Comparison of ENCODE assay signal across 18 mouse cellular contexts in the genomic region with DNA sequence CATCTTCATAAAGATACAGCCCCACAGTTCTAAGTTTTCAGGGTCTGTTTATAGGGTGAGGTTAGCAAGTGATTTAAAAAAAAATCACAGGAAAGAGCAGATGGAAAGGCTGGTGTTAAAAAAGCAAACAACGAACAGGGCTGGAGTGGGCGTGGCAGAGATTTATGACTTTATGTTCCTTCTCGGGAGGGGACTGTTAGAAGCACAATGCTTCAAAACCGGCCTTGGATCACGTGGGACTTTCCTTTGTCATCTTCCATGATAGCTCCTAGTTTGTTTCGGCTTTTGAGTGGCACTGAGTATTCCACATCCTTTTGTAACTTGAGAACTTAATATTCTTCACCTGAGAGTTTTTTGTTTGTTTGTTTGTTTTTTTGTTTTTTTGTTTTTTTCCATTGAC. TPM values are rescaled to one million over a fixed set of nuclear protein-coding genes. Genes with fewer than 3 reads are reported as not detected.
A peak's percentile ranks its signal among the peaks of the same experiment; 100 is the strongest.
DNase-seq lines count a peak whose midpoint lies in the region; ATAC-seq lines count a peak whose summit lies in the region.
"Had no signal": no experiment of that assay in that cellular context is flagged by ENCODE, and none has a peak within 500 bp of the region (broad histone marks: within the 10 kb centered on the region; RNA-seq: fewer than 3 reads in every experiment).

No protein-coding gene starts in this region.

- DNase-seq in heart, embryonic 10.5 days (ENCODE audit: low spot score) = no peak
- DNase-seq in liver, embryonic 13.5 days = no peak
- no peak for DNase-seq in liver
- DNase-seq in c-Kit-positive CD71-positive TER-119-positive erythroid progenitor cells, embryonic 14.5 days (ENCODE audit: low spot score) = no peak
- DNase-seq in layer of hippocampus, adult 8-10 months (ENCODE audit: low spot score in 2 of 2) = no peak
- DNase-seq: cerebellum, adult 9-10 months; gastrocnemius, adult 2 months; layer of hippocampus, adult 9-11 months; thymus, postnatal 14 days had no signal

- H3K27ac ChIP-seq in heart, embryonic 12.5 days (ENCODE audit: poor library complexity, severe bottlenecking) = peak overlapping the region; percentile 65
- no peak overlapping the region for H3K27ac ChIP-seq in heart, embryonic 10.5 days
- no peak overlapping the region for H3K27ac ChIP-seq in liver, embryonic 13.5 days
- peak overlapping the region; percentile 80; the same call in 1 of the 2 replicates for H3K27ac ChIP-seq in intestine, embryonic 16.5 days (ENCODE audit: low read length)
- H3K27ac ChIP-seq in stomach, embryonic 14.5 days (ENCODE audit: low read length) = no peak overlapping the region; the same call in 1 of the 2 replicates
- H3K27ac ChIP-seq: embryonic facial prominence, embryonic 12.5 days; gastrocnemius, adult 2 months; midbrain, embryonic 15.5 days; neural tube, embryonic 12.5 days had no signal

- H3K4me2 ChIP-seq in heart, embryonic 12.5 days = peak overlapping the region; percentile 59
- H3K4me2 ChIP-seq in liver, embryonic 13.5 days = peak overlapping the region; percentile 11; the same call in 1 of the 2 replicates
- peak overlapping the region; percentile 43; the same call in 1 of the 2 replicates for H3K4me2 ChIP-seq in intestine, embryonic 16.5 days (ENCODE audit: low read depth, low read length)
- peak overlapping the region; percentile 6; the same call in 1 of the 2 replicates for H3K4me2 ChIP-seq in stomach, embryonic 14.5 days (replicated peaks; ENCODE audit: low read depth, low read length)
- H3K4me2 ChIP-seq: embryonic facial prominence, embryonic 12.5 days; midbrain, embryonic 15.5 days; neural tube, embryonic 12.5 days had no signal

- H3K36me3 ChIP-seq in heart, embryonic 12.5 days = no peaks in the 10 kb centered on the region
- H3K36me3 ChIP-seq in heart, embryonic 10.5 days = no peaks in the 10 kb centered on the region
- no peaks in the 10 kb centered on the region for H3K36me3 ChIP-seq in liver, embryonic 13.5 days
- H3K36me3 ChIP-seq in intestine, embryonic 16.5 days (ENCODE audit: control insufficient read depth, insufficient read depth, low read length) = no peaks in the 10 kb centered on the region
- H3K36me3 ChIP-seq in stomach, embryonic 14.5 days (ENCODE audit: control insufficient read depth, insufficient read depth, low read length) = no peaks in the 10 kb centered on the region
- H3K36me3 ChIP-seq: embryonic facial prominence, embryonic 12.5 days; midbrain, embryonic 15.5 days; neural tube, embryonic 12.5 days had no signal

- ATAC-seq in heart, embryonic 12.5 days (ENCODE audit: insufficient number of reproducible peaks, low FRiP score) = no peak
- no peak for ATAC-seq in liver, embryonic 13.5 days (ENCODE audit: low read depth)
- peak; percentile 66 for ATAC-seq in intestine, embryonic 16.5 days
- ATAC-seq in stomach, embryonic 14.5 days (ENCODE audit: insufficient number of reproducible peaks, insufficient read depth, low FRiP score, low read depth) = no peak
- ATAC-seq: activated CD4-positive, CD25-positive, alpha-beta regulatory T cell, adult 4 months; inflammation-experienced regulatory T-cells, adult 6 months; midbrain, embryonic 15.5 days had no signal

- no peak overlapping the region for H3K9ac ChIP-seq in heart, embryonic 12.5 days
- no peak overlapping the region for H3K9ac ChIP-seq in liver, embryonic 13.5 days
- H3K9ac ChIP-seq in intestine, embryonic 16.5 days (ENCODE audit: low read depth, low read length) = no peak overlapping the region
- no peak overlapping the region for H3K9ac ChIP-seq in stomach, embryonic 14.5 days (replicated peaks; ENCODE audit: low read depth, low read length)
- H3K9ac ChIP-seq: embryonic facial prominence, embryonic 12.5 days; midbrain, embryonic 15.5 days; neural tube, embryonic 12.5 days had no signal

- 0 out of 2 replicates have a peak overlapping the region, but pooled peaks have one; percentile 35 for H3K4me3 ChIP-seq in heart, embryonic 12.5 days
- H3K4me3 ChIP-seq in heart, embryonic 10.5 days = no peak overlapping the region
- H3K4me3 ChIP-seq in liver, embryonic 13.5 days (replicated peaks) = no peak overlapping the region
- no peak overlapping the region for H3K4me3 ChIP-seq in intestine, embryonic 16.5 days (ENCODE audit: low read length)
- no peak overlapping the region for H3K4me3 ChIP-seq in stomach, embryonic 14.5 days (ENCODE audit: low read depth, low read length)
- H3K4me3 ChIP-seq: embryonic facial prominence, embryonic 12.5 days; gastrocnemius, adult 2 months; midbrain, embryonic 15.5 days; neural tube, embryonic 12.5 days had no signal

- 0 out of 2 replicates have a peak, but pooled peaks cover 5% of the 10 kb centered on the region for H3K9me3 ChIP-seq in heart, embryonic 12.5 days (replicated peaks)
- no peaks in the 10 kb centered on the region for H3K9me3 ChIP-seq in heart, embryonic 10.5 days
- H3K9me3 ChIP-seq in liver, embryonic 13.5 days (replicated peaks) = no peaks in the 10 kb centered on the region
- no peaks in the 10 kb centered on the region for H3K9me3 ChIP-seq in intestine, embryonic 16.5 days (ENCODE audit: control insufficient read depth, low read length)
- H3K9me3 ChIP-seq in stomach, embryonic 14.5 days (ENCODE audit: control insufficient read depth, low read depth, low read length) = no peaks in the 10 kb centered on the region
- H3K9me3 ChIP-seq: embryonic facial prominence, embryonic 12.5 days; midbrain, embryonic 15.5 days; neural tube, embryonic 12.5 days had no signal

- H3K4me1 ChIP-seq in heart, embryonic 12.5 days (replicated peaks) = peaks cover 6% of the 10 kb centered on the region; the same call in 1 of the 2 replicates
- H3K4me1 ChIP-seq in heart, embryonic 10.5 days = 0 out of 2 replicates have a peak, but pooled peaks cover 3% of the 10 kb centered on the region
- peaks cover 7% of the 10 kb centered on the region; the same call in 1 of the 2 replicates for H3K4me1 ChIP-seq in liver, embryonic 13.5 days (replicated peaks)
- peaks cover 10% of the 10 kb centered on the region for H3K4me1 ChIP-seq in intestine, embryonic 16.5 days (ENCODE audit: control insufficient read depth, insufficient read depth, low read length)
- peaks cover 9% of the 10 kb centered on the region; the same call in 1 of the 2 replicates for H3K4me1 ChIP-seq in stomach, embryonic 14.5 days (ENCODE audit: control insufficient read depth, insufficient read depth, low read length)
- H3K4me1 ChIP-seq: embryonic facial prominence, embryonic 12.5 days; midbrain, embryonic 15.5 days; neural tube, embryonic 12.5 days had no signal

- WGBS in heart, embryonic 12.5 days = 54% methylated on average over 6 of the region's 6 CpGs
- 70% methylated on average over 6 of the region's 6 CpGs for WGBS in heart, embryonic 10.5 days
- WGBS in liver, embryonic 13.5 days (ENCODE audit: insufficient replicate concordance) = 46% methylated on average over 6 of the region's 6 CpGs
- WGBS in intestine, embryonic 16.5 days = 27% methylated on average over 6 of the region's 6 CpGs
- WGBS in stomach, embryonic 14.5 days = 24% methylated on average over 6 of the region's 6 CpGs

- no peaks in the 10 kb centered on the region for H3K27me3 ChIP-seq in heart, embryonic 12.5 days (replicated peaks)
- no peaks in the 10 kb centered on the region for H3K27me3 ChIP-seq in heart, embryonic 10.5 days (ENCODE audit: insufficient read depth, poor library complexity, severe bottlenecking)
- H3K27me3 ChIP-seq in liver, embryonic 13.5 days = no peaks in the 10 kb centered on the region
- H3K27me3 ChIP-seq in intestine, embryonic 16.5 days (replicated peaks; ENCODE audit: control insufficient read depth, insufficient read depth, low read length) = no peaks in the 10 kb centered on the region
- H3K27me3 ChIP-seq in stomach, embryonic 14.5 days (ENCODE audit: control insufficient read depth, insufficient read depth, low read length) = no peaks in the 10 kb centered on the region
- H3K27me3 ChIP-seq: embryonic facial prominence, embryonic 12.5 days; midbrain, embryonic 15.5 days; neural tube, embryonic 12.5 days had no signal

RNA-seq across cellular contexts. Expression of a gene that starts 0.7 kb away (rescaled TPM):
- 22.1 and 24.1 TPM in 2 replicates for polyA plus RNA-seq in heart, embryonic 12.5 days (2016; fragmentation: Nextera tagmentation; extraction: Ambion mirVana)
- 4.1 and 9.1 TPM in 2 replicates for polyA plus RNA-seq in heart, embryonic 10.5 days (2016; fragmentation: Nextera tagmentation; extraction: Ambion mirVana)
- polyA plus RNA-seq in liver, embryonic 13.5 days (2015; fragmentation: Nextera tagmentation; extraction: Ambion mirVana) = 2.6 and 3.4 TPM in 2 replicates
- polyA plus RNA-seq in intestine, embryonic 16.5 days (2015; fragmentation: Nextera tagmentation; extraction: Ambion mirVana) = 5.4 and 5.5 TPM in 2 replicates
- 2.2 and 2.5 TPM in 2 replicates for polyA plus RNA-seq in stomach, embryonic 14.5 days (2014; fragmentation: Nextera tagmentation; extraction: Ambion mirVana)
- total RNA-seq in layer of hippocampus, adult 8-10 months (2022) = under 1 TPM in 3 of 4 experiments, not detected in 1; 0.12 to 0.30 (median 0.27) TPM
- polyA plus RNA-seq: inflammation-experienced regulatory T-cells, adult 6 months had no signal

RNA-seq across cellular contexts. Expression of a gene that starts 41.3 kb away (rescaled TPM):
- polyA plus RNA-seq in heart, embryonic 12.5 days (2016; fragmentation: Nextera tagmentation; extraction: Ambion mirVana) = 145 and 147 TPM in 2 replicates
- 99.9 and 114 TPM in 2 replicates for polyA plus RNA-seq in heart, embryonic 10.5 days (2016; fragmentation: Nextera tagmentation; extraction: Ambion mirVana)
- polyA plus RNA-seq in liver, embryonic 13.5 days (2015; fragmentation: Nextera tagmentation; extraction: Ambion mirVana) = 88.0 and 103 TPM in 2 replicates
- polyA plus RNA-seq in intestine, embryonic 16.5 days (2015; fragmentation: Nextera tagmentation; extraction: Ambion mirVana) = 77.9 and 89.1 TPM in 2 replicates
- 93.8 and 100 TPM in 2 replicates for polyA plus RNA-seq in stomach, embryonic 14.5 days (2014; fragmentation: Nextera tagmentation; extraction: Ambion mirVana)
- total RNA-seq in layer of hippocampus, adult 8-10 months (2022) = 10 to 100 TPM; 57.9 to 72.0 (median 62.5) TPM

RNA-seq across cellular contexts. Expression of a gene that starts 57.8 kb away (rescaled TPM):
- 0.72 and 0.78 TPM in 2 replicates for polyA plus RNA-seq in heart, embryonic 12.5 days (2016; fragmentation: Nextera tagmentation; extraction: Ambion mirVana)
- polyA plus RNA-seq in heart, embryonic 10.5 days (2016; fragmentation: Nextera tagmentation; extraction: Ambion mirVana) = 0.74 and 0.85 TPM in 2 replicates
- 0.03 TPM in 1 of 2 replicates, not detected in the other for polyA plus RNA-seq in liver, embryonic 13.5 days (2015; fragmentation: Nextera tagmentation; extraction: Ambion mirVana)
- polyA plus RNA-seq in intestine, embryonic 16.5 days (2015; fragmentation: Nextera tagmentation; extraction: Ambion mirVana) = 0.48 and 0.64 TPM in 2 replicates
- 0.29 and 0.32 TPM in 2 replicates for polyA plus RNA-seq in stomach, embryonic 14.5 days (2014; fragmentation: Nextera tagmentation; extraction: Ambion mirVana)
- under 1 TPM in 1 of 4 experiments, not detected in 3; 0.75 TPM for total RNA-seq in layer of hippocampus, adult 8-10 months (2022)
- total RNA-seq: gastrocnemius, adult 2 months had no signal
- polyA plus RNA-seq: activated CD4-positive, CD25-positive, alpha-beta regulatory T cell, adult 4 months; embryonic facial prominence, embryonic 12.5 days; forebrain, embryonic 11.5 days; inflammation-experienced regulatory T-cells, adult 6 months; midbrain, embryonic 15.5 days; neural tube, embryonic 12.5 days had no signal

Comparison
In these comparisons a context has a peak if more than half of its experiments do, and no peak if none do; other contexts are left out.
1. H3K27ac ChIP-seq: peak in heart, embryonic 12.5 days (single experiment) and intestine, embryonic 16.5 days (single experiment); none in heart, embryonic 10.5 days (single experiment), liver, embryonic 13.5 days (single experiment) and stomach, embryonic 14.5 days (single experiment).
2. H3K4me2 ChIP-seq: peak in every context shown above with its lines; median percentile 59 in heart, embryonic 12.5 days; 43 in intestine, embryonic 16.5 days; 11 in liver, embryonic 13.5 days; 6 in stomach, embryonic 14.5 days.